Comparison of ENCODE assay signal across 8 mouse cellular contexts in genomic region chr14:55014591-55014990, GRCm38 (mm10). TPM values are rescaled to one million over a fixed set of nuclear protein-coding genes. Genes with fewer than 3 reads are reported as not detected.
A peak's percentile ranks its signal among the peaks of the same experiment; 100 is the strongest.
DNase-seq lines count a peak whose midpoint lies in the region; ATAC-seq and TF ChIP-seq lines count a peak whose summit lies in the region.

No protein-coding gene starts in this region.

- intact Hi-C loops in gastrocnemius, postnatal 36 days (cut with DNase I) = loop anchor here (2.0 kb wide), 1 partner anchor 114 kb away; no protein-coding TSS in a partner anchor

- H3K4me1 ChIP-seq in spleen, adult 2 months (ENCODE audit: control insufficient read depth, insufficient read depth, insufficient read length) = no peaks in the 10 kb centered on the region
- peaks cover 22% of the 10 kb centered on the region for H3K4me1 ChIP-seq in megakaryocyte, embryonic 14.5 days

- TF ChIP-seq CTCF in spleen, adult 2 months (IDR thresholded peaks at IDR 0.05; ENCODE audit: extremely low read depth, insufficient read depth, insufficient read length, insufficient replicate concordance) = no peak

- 1% methylated on average over 27 of the region's 27 CpGs for whole genome bisulfite sequencing in spleen, adult 2 months

- no peak for TF ChIP-seq POLR2A in spleen, adult 2 months (IDR thresholded peaks at IDR 0.05; ENCODE audit: low read depth, low read length)

- H3K4me3 ChIP-seq in spleen, adult 2 months (ENCODE audit: extremely low read depth, insufficient read depth, insufficient read length) = peak overlapping the region; percentile 78
- peak overlapping the region; percentile 100 for H3K4me3 ChIP-seq in megakaryocyte, embryonic 14.5 days (replicated peaks)

- H3K9me3 ChIP-seq in megakaryocyte, embryonic 14.5 days = 0 out of 2 replicates have a peak, but pooled peaks cover 2% of the 10 kb centered on the region

- peaks cover 5% of the 10 kb centered on the region for H3K36me3 ChIP-seq in spleen, adult 2 months (ENCODE audit: control insufficient read depth, insufficient read depth, low read length)
- peaks cover 24% of the 10 kb centered on the region for H3K36me3 ChIP-seq in megakaryocyte, embryonic 14.5 days (replicated peaks; ENCODE audit: low read length)

- no peak for DNase-seq in frontal cortex, postnatal 10 days (ENCODE audit: low spot score in 2 of 2)
- peak in 1 of 2 experiments; percentile 5 for DNase-seq in spleen, adult 2 months (ENCODE audit: low read depth in 1 of 2, low spot score in 2 of 2)
- no peak for DNase-seq in spleen, postnatal 4 days (ENCODE audit: low spot score in 2 of 2)
- no peak for DNase-seq in gastrocnemius, postnatal 36 days
- DNase-seq in adipocyte (ENCODE audit: low spot score) = no peak

- no peaks in the 10 kb centered on the region for H3K27me3 ChIP-seq in spleen, adult 2 months (ENCODE audit: control insufficient read depth, insufficient read depth, low read length)
- peaks cover 2% of the 10 kb centered on the region for H3K27me3 ChIP-seq in megakaryocyte, embryonic 14.5 days (replicated peaks)

- peak; percentile 65 for ATAC-seq in frontal cortex, adult (ENCODE audit: low TSS enrichment)
- ATAC-seq in inflammation-experienced regulatory T-cells, adult 6 months = peak; percentile 6

- H3K27ac ChIP-seq in spleen, adult 2 months (ENCODE audit: insufficient read depth, low read length) = peak overlapping the region; percentile 90

RNA-seq across cellular contexts. Expression of gene Ngdn, which starts 0.7 kb away (rescaled TPM):
- 10.4 and 11.0 TPM in 2 replicates for polyA plus RNA-seq in spleen, adult 2 months (2012; rRNA removed)
- polyA plus RNA-seq in inflammation-experienced regulatory T-cells, adult 6 months (2017; shearing (Covaris generic)) = 100 to 1,000 TPM; 177 to 182 (median 181) TPM
- 6.0 and 37.4 TPM in 2 replicates for polyA plus RNA-seq in megakaryocyte, embryonic 14.5 days (2012; ENCODE audit: insufficient read depth, low replicate concordance)
- 10 to 100 TPM; 13.9 to 18.1 TPM for total RNA-seq in gastrocnemius, postnatal 36 days (2021)

RNA-seq across cellular contexts. Expression of gene Myh7, which starts 20.2 kb away (rescaled TPM):
- polyA plus RNA-seq in spleen, adult 2 months (2012; rRNA removed) = not detected in 2 replicates
- not detected for polyA plus RNA-seq in inflammation-experienced regulatory T-cells, adult 6 months (2017; shearing (Covaris generic))
- polyA plus RNA-seq in megakaryocyte, embryonic 14.5 days (2012; ENCODE audit: insufficient read depth, low replicate concordance) = not detected in 2 replicates
- 1,000 to 10,000 TPM in 1 of 2 experiments, 100 to 1,000 TPM in 1; 194 to 1,204 TPM for total RNA-seq in gastrocnemius, postnatal 36 days (2021)

RNA-seq across cellular contexts. Expression of gene Gm17428, which starts 37.9 kb away (rescaled TPM):
- polyA plus RNA-seq in spleen, adult 2 months (2012; rRNA removed) = not detected in 2 replicates
- polyA plus RNA-seq in inflammation-experienced regulatory T-cells, adult 6 months (2017; shearing (Covaris generic)) = not detected
- polyA plus RNA-seq in megakaryocyte, embryonic 14.5 days (2012; ENCODE audit: insufficient read depth, low replicate concordance) = not detected in 2 replicates
- not detected for total RNA-seq in gastrocnemius, postnatal 36 days (2021)

RNA-seq across cellular contexts. Expression of gene Myh6, which starts 47.9 kb away (rescaled TPM):
- polyA plus RNA-seq in spleen, adult 2 months (2012; rRNA removed) = 0.02 and 0.61 TPM in 2 replicates
- not detected for polyA plus RNA-seq in inflammation-experienced regulatory T-cells, adult 6 months (2017; shearing (Covaris generic))
- not detected in 2 replicates for polyA plus RNA-seq in megakaryocyte, embryonic 14.5 days (2012; ENCODE audit: insufficient read depth, low replicate concordance)
- total RNA-seq in gastrocnemius, postnatal 36 days (2021) = 100 to 1,000 TPM in 1 of 2 experiments, 10 to 100 TPM in 1; 40.5 to 246 TPM
